Mouse (Mus musculus) cerebellum, adult 2 months (tissue): ENCODE measurements around the gene Sacm1l. TPM values are rescaled to one million over a fixed set of nuclear protein-coding genes. Genes with fewer than 3 reads are reported as not detected.

ENCODE experiments used
- DNase-seq, 2 experiments: peaks; one replicate each; pipeline ENCODE4 v3.0.0; 2021
- H3K27ac ChIP-seq: fragments of 200-500 bp; 2 replicates; pipeline ENCODE4 v1.5.1; 2012; ENCODE audit warnings: low read length, control low read depth, inconsistent platforms; ENCODE audit not compliant: insufficient read depth
- H3K27me3 ChIP-seq: fragments of 200-500 bp; 2 replicates; pipeline ENCODE4 v1.6.1; 2012; ENCODE audit warnings: inconsistent platforms, mild to moderate bottlenecking, low read length, moderate library complexity; ENCODE audit not compliant: control insufficient read depth, insufficient read depth
- H3K4me1 ChIP-seq: fragments of 200-500 bp; 2 replicates; pipeline ENCODE4 v1.6.1; 2011; ENCODE audit warnings: low read length; ENCODE audit not compliant: control insufficient read depth, insufficient read depth
- H3K4me3 ChIP-seq: fragments of 200-500 bp; replicated peaks from 2 replicates; pipeline ENCODE3; 2011; ENCODE audit warnings: mild to moderate bottlenecking, low read depth, low read length, control low read depth; ENCODE audit not compliant: insufficient read depth
- CTCF ChIP-seq: fragments of 200-500 bp; IDR thresholded peaks from 2 replicates; pipeline ENCODE4 v1.5.1; 2011; ENCODE audit warnings: low read depth, mild to moderate bottlenecking, control low read depth, low read length, moderate library complexity, borderline replicate concordance; ENCODE audit not compliant: insufficient read depth
- POLR2A ChIP-seq: fragments of 200-500 bp; IDR thresholded peaks from 2 replicates; pipeline ENCODE4 v1.6.1; 2011; ENCODE audit warnings: low read length, control low read depth, borderline replicate concordance; ENCODE audit not compliant: insufficient read depth
- WGBS: fragments of 180-500 bp; shearing (Covaris S2); methylation state at CpG from one replicate; pipeline ENCODE4 v1.1.7; 2018; 5-methylcytosine and 5-hydroxymethylcytosine counted together
- polyA plus RNA-seq: library from polyadenylated mRNA; depleted of rRNA; stranded (reverse); fragments of >200 nt; gene quantifications from 2 replicates; pipeline ENCODE4 v1.2.3, GENCODE M21; 2012

Gene Sacm1l
- polyA plus RNA-seq, 1 experiment = 57.1 TPM

GRCm38 (mm10) chr9:123601529-123601928, 72.0 kb downstream of the Sacm1l start:
- no peak for TF ChIP-seq POLR2A
- no peak for TF ChIP-seq CTCF
- no peak for DNase-seq
- Histone ChIP-seq H3K4me3 (no peak overlapping the region), H3K27ac (no peak overlapping the region), H3K27me3 (no peaks in the 10 kb centered on the region), H3K4me1 (no peaks in the 10 kb centered on the region)
- 73% methylated on average over 1 of the region's 1 CpGs for WGBS

DNA sequence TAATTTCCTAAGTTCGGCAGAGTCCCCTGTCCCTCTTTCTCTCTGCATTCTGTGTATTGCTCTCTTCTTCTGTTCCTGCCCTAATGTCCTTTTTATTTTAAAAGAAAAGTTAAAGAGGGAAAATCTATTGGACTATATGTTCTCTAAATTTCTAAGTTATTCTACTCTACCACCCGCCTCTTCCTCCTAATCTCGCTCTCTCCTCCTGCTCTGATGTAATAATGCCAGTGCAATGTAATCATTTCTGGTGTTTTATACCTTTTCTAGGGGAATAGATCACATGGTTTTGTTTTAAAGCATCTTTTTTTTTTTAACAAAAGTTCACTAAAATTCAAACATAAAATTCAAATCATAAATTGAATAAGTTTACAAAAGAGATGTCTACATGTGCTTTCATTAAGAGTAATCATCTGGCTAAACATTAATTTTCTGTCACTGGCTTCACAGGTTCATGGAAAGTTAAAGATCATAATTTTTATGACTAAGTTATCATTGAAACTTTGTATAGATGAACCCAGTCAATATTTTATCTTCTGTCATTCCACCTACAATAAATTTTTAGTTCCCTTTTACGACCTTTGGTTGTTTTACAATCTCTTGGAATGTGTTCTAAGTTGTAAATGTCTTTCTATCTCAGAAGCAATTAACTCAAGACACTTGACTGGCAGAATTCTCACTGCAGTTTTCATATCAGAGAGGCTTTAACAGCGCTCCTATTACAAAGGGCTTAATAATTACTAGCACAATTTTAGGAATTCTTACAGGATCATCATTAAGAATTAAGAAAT, 90.9 kb downstream of the Sacm1l start:
- no peaks in the 10 kb centered on the region for H3K4me1 ChIP-seq
- TF ChIP-seq POLR2A = no peak
- no peak for TF ChIP-seq CTCF
- no peak overlapping the region for H3K4me3 ChIP-seq
- 92% methylated on average over 5 of the region's 5 CpGs for WGBS
- H3K27ac ChIP-seq = no peak overlapping the region
- no peak for DNase-seq
- no peaks in the 10 kb centered on the region for H3K27me3 ChIP-seq

- Histone ChIP-seq H3K4me3 (no peak overlapping the region), H3K27me3 (no peaks in the 10 kb centered on the region; the same call in 1 of the 2 replicates), H3K27ac (no peak overlapping the region), H3K4me1 (no peaks in the 10 kb centered on the region)
- WGBS = 81% methylated on average over 2 of the region's 2 CpGs
- TF ChIP-seq POLR2A = no peak
- TF ChIP-seq CTCF = no peak
- DNase-seq = no peak
Measured at GRCm38 (mm10) chr9:123624741-123625140, 95.2 kb downstream of the Sacm1l start.

- no peak for DNase-seq
- Histone ChIP-seq H3K4me1 (no peaks in the 10 kb centered on the region), H3K4me3 (no peak overlapping the region), H3K27ac (no peak overlapping the region), H3K27me3 (no peaks in the 10 kb centered on the region; the same call in 1 of the 2 replicates)
- WGBS = 92% methylated on average over 11 of the region's 11 CpGs
- TF ChIP-seq POLR2A (no peak), CTCF (no peak)
Measured at GRCm38 (mm10) chr9:123625821-123626220, 96.3 kb downstream of the Sacm1l start.

DNA sequence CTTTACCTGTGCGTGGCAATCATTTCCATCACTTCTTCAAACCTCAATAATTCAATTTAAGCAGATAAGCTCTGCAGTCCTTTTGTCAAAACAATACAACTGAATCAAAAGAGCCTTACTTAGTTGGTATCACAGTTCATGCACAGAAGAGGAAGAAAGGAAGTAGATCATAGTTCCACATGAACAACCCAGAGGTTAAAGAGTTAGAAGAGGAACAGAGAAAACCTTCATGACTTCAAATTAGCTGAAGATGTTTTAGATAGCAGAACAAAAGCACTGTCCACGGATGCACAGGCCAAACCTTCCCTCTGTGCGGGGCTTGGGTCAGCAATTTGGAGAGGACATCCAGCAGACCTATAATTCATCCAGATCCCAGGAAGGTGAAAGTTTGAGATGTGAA, 102.1 kb downstream of the Sacm1l start:
- Histone ChIP-seq H3K4me3 (no peak overlapping the region), H3K27ac (no peak overlapping the region), H3K4me1 (no peaks in the 10 kb centered on the region), H3K27me3 (no peaks in the 10 kb centered on the region; the same call in 1 of the 2 replicates)
- DNase-seq = no peak
- TF ChIP-seq CTCF (no peak), POLR2A (no peak)
- 75% methylated on average over 3 of the region's 3 CpGs for WGBS

GRCm38 (mm10) chr9:123632281-123632680, 102.7 kb downstream of the Sacm1l start, which contains the start of gene Slc6a20b:
Gene Slc6a20b, minus strand, starts transcription at chr9:123632565.
- no peaks in the 10 kb centered on the region; the same call in 1 of the 2 replicates for H3K27me3 ChIP-seq
- H3K4me3 ChIP-seq = no peak within 1 kb of the TSS
- H3K27ac ChIP-seq = no peak within 1 kb of the TSS
- DNase-seq = no peak
- no peaks in the 10 kb centered on the region for H3K4me1 ChIP-seq
- WGBS = 83% methylated on average over 6 of the region's 6 CpGs
- no peak for TF ChIP-seq POLR2A
- TF ChIP-seq CTCF = no peak

DNA sequence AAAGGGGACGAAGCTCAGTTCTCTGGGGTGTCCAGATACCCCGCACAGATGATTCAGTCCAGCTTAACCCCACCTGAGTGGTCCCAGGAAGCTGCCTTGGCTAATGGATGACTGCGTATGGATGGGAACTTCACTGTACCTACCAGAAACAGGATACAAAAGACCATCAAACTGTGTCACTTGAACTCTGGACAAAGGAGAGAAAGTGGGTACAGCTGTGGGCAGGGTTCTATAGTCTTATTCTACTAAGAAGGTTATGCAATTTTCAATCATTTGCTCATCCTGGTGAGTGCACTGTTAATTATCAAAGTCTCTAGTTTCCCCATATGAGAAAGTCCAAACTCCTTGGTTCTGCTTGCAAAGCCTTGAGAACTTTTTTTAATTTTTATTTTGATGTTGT, 103.4 kb downstream of the Sacm1l start:
- Histone ChIP-seq H3K4me3 (no peak overlapping the region), H3K27me3 (no peaks in the 10 kb centered on the region; the same call in 1 of the 2 replicates), H3K4me1 (no peaks in the 10 kb centered on the region), H3K27ac (no peak overlapping the region)
- WGBS = 85% methylated on average over 3 of the region's 3 CpGs
- TF ChIP-seq CTCF (no peak), POLR2A (no peak)
- no peak for DNase-seq

DNA sequence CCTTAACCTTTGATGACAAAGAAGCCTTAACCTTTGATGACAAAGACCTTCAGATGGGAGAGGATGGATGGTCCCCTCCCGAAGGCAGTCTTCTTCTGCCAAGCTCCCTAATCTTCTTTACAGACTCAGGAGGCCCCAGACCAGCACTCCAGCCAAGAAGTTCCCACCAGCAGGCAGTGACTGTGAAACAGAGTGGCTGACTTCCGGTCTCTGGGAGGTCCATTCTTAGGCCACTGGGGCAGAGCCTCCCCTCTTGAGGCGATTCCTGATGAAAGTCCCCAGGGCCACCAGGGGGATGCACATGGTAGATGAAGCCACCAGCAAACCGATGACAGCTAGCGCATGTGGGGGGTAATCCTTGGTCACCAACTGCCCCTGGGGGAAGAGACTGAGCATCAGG, 107.2 kb downstream of the Sacm1l start:
- H3K4me3 ChIP-seq = no peak overlapping the region
- H3K27me3 ChIP-seq = no peaks in the 10 kb centered on the region
- no peak overlapping the region for H3K27ac ChIP-seq
- no peak for DNase-seq
- H3K4me1 ChIP-seq = no peaks in the 10 kb centered on the region
- 57% methylated on average over 5 of the region's 5 CpGs for WGBS
- TF ChIP-seq POLR2A (no peak), CTCF (no peak)
